Mouse (Mus musculus) heart, postnatal 36 days (tissue): ENCODE data around the gene Hip1. TPM values are rescaled to one million over a fixed set of nuclear protein-coding genes. Genes with fewer than 3 reads are reported as not detected.
A peak's percentile ranks its signal among the peaks of the same experiment; 100 is the strongest.

Experiments
- DNase-seq, 2 experiments: peaks; one replicate each; pipeline ENCODE4 v3.0.0; 2021 to 2022
- intact Hi-C: fragments of 180-260 bp; cut with DNase I; formaldehyde crosslinking; loops from one replicate; pipeline ENCODE4 v1.15.1; 2025
- total RNA-seq, 2 experiments: library from RNA; stranded (reverse); gene quantifications; 2 replicates each; pipeline ENCODE4 v1.2.3; 2021

Gene Hip1
- 10 to 100 TPM; 32.6 to 38.6 TPM for total RNA-seq

DNA sequence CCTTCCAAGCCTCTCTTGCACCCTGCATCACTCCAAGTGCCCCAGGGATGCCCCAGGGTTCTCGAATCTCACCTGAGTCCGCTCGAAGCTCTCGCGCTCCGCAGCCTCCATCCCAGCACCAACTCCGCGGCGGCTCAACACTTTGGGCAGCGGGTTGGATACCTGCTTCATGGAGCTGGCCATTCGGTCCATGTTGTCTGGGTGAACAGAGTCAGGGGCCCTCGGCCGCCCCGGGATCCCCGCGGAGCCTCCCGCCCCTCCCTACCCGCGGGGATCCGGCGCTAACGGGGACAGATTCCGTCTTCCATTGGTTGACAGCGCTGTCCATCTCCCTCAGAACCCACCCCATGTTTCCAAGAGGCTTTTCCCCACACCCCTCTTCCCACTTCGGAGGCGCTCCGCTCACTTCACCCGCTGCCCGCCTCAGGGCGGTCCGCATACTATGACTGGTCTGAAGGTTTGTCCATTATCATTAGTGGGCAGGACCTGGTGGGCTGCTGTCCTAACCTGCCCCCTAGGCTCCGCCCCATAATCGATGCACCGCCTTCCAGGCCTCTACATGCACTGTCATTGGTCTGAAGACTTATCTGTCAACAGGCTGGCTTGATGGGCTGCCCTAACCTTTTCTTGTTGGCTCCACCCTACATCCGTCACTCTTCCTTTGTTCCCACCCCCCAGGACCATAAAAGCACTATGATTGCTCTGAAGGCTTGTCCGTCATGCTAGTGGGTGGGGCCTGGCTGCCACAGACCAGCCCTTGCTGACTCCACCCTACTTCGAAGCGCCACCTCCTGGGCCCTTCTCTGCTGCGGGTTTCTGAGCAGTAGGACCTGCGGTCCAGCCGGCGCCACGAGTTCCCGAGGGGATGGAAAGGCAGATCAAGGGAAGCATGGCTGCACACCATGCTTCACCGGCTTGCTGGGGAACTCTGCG lies at the start of gene Hip1:
TSS of gene Hip1 (minus strand) at position 256 of the 933 bp plus-strand sequence.
- DNase-seq: peak; percentile 100
- intact Hi-C loops: loop anchor here (2.0 to 5.0 kb wide), 3 partner anchors 20 to 217 kb away; no protein-coding TSS in a partner anchor

DNA sequence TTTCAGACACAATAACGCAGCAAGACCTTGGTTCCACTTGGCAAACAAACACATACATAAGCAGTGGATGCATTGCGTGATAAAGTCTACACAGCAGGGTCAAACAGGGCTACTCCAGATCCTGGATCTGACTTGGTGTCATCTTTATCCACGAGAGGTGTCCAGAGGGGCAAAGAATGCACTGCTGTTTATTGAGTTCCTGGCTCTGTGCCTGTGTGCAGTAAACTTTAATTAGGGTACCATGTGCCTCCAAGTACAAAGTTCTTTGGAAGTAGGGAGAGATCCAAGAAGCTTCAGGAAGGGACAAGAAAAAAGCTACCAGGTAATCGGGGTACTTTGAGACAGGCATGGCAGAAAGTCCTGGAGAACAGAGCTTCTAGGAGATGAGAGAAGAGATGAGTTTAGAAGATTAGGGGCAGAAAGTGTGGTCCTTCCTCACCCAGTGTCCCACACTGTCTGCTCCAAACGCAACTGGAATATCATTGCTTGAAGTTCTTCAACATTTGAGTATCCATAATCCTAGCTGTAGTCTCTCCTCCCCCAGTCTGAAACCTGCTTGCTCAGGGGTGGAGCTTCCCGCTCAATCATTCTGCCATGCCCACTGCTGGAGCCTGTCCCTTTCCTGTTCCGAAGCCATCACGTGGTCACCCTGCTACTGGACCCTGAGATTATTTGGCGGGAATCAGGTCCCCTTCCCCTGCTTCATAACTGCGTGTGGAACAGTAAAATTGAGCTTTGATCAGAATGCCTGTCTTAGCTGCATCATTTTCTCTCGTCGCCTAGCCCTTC lies 45.3 kb upstream of the Hip1 start:
- intact Hi-C loops: no loop called here
- DNase-seq: no peak

DNA sequence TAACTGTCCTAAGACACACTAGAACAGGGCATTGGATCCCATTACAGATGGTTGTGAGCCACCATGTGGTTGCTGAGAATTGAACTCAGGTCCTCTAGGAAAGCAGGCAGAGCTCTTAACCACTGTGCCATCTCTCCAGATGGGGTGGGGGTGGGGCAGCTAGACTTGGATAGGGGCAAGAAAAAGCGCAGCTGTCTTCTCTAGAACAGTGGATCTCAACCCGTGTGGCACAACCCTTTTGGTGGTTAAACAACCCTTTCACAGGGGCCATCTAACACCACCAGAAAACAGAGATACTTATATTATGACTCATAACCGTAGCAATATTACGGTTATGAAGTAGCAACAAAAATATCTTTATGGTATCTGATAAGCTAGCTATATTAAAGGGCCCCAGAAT lies 42.8 kb upstream of the Hip1 start:
- intact Hi-C loops: no loop called here
- no peak for DNase-seq

DNA sequence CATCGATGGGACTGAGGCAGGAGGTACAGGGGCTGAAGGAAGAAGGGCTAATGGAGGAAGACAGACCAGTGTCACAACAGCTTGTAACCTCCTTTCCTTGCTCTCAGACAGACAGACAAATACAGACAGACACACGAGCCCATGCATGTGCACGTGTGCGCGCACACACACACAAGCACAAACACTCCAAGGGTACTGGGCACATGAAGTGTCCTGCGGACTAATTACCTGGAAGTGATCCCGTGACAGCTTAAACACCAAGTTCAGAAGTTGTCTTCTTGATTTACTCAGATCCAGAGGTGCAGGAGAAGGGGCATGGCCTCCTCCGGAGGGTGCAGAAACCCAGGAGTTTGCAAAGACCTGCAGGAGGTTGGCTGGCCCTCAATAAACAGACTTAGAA lies 40.8 kb upstream of the Hip1 start:
- intact Hi-C loops: no loop called here

DNA sequence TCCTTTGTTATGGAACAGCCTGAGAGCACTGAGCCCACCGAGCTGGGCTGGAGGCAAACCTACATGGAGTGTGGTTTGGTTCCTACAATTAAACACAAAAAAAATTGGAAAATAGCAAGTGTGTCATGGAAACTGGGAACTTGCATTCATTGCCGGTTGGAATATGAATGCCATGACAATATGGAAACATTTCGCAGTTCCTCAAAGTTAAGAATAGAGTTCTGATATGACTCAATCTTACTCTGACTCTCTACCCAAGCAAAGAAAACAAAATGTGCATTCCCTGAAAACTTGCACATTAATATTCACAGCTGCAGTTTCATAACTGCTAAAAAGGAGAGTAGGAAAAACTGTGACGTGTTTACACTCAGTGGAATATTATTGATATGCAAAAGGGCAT lies 37.4 kb upstream of the Hip1 start:
- intact Hi-C loops: no loop called here
- DNase-seq: no peak

More for the DNA sequence above, 40.8 kb upstream of the Hip1 start:
- DNase-seq: no peak

DNA sequence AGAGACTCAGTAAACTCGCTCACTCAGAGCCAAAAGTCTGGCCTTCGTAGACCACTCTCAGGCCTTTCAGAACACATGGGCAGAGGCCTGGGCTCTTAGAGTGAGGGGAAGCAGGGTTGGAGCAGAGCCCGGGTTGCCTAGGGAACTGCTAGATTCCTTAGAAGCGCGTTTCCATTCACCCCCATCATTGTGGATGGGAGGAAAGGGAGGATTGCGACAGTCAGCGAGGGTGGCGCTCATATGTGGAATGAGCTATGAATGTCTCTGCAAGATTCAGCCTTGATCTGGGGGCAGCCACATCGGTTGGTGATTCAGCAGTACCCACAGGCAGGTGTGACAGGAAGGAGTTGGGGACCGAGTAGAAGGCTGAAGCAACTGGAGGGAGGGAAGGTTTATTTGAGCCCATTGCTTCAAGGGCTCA lies 34.4 kb upstream of the Hip1 start:
- intact Hi-C loops: no loop called here
- DNase-seq: no peak

DNA sequence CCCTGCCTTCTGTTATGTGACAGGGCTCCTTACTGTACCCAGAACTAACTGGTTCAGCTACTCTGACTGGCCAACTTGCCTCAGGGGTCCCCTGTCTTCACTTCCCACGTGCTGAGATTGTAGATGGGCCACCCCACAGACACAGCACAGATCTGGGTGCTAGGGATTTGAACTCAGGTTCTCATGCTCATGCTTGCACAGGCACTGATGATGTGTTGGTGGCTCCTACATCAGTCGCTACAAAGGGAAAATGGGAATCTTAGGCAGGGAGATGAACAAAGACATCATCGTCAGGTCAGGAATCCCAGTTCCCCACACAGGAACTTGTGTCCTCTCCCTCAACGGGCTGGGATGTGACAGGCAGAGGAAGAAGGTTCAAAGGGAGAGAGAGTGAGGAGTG lies 31.1 kb upstream of the Hip1 start:
- intact Hi-C loops: no loop called here

DNA sequence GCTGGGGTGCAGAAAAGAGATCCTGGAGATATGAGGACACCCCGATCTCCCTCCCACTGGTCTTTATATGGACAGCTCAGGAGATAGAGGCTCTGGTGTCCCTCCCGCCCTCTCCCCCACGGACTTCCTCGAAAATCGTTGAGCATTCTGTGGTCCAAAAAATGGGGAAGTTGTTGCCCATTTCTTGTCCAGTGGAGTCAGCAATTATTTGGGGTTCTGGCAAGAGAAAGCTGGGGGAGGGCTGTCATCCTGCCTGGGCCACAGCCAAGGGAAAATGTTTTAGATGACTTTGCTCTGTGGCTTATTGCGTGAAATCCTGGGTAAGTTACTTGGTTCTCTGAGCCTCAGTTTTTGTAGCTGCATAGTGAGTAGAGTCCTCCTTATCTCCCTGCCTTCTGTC lies 28.1 kb upstream of the Hip1 start, which contains the start of gene Ccl24:
TSS of gene Ccl24 (minus strand) at position 44 of the 400 bp plus-strand sequence.
- peak in 1 of 2 experiments; percentile 17 for DNase-seq
- intact Hi-C loops: no loop called here

More for the DNA sequence above, 31.1 kb upstream of the Hip1 start:
- DNase-seq: no peak

DNA sequence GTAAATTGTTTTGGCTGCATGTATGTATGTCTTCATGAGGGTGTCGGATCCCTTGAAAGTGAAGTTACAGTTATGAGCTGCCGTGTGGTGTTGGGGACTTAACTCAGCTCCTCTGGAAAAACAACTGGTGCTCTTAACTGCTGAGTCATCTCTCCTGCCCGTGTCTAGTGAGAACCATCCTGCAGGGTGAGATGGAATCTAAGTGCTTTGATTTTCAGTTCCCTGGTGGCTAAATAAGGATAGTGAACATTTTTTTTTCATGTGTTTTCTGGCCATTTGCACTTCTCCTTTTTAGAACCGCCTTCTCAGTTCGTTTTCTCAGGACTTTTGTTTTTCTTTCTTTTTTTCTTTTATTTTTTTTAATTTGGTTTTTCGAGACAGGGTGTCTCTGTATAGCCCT lies 23.8 kb upstream of the Hip1 start:
- intact Hi-C loops: no loop called here
- DNase-seq: no peak

DNA sequence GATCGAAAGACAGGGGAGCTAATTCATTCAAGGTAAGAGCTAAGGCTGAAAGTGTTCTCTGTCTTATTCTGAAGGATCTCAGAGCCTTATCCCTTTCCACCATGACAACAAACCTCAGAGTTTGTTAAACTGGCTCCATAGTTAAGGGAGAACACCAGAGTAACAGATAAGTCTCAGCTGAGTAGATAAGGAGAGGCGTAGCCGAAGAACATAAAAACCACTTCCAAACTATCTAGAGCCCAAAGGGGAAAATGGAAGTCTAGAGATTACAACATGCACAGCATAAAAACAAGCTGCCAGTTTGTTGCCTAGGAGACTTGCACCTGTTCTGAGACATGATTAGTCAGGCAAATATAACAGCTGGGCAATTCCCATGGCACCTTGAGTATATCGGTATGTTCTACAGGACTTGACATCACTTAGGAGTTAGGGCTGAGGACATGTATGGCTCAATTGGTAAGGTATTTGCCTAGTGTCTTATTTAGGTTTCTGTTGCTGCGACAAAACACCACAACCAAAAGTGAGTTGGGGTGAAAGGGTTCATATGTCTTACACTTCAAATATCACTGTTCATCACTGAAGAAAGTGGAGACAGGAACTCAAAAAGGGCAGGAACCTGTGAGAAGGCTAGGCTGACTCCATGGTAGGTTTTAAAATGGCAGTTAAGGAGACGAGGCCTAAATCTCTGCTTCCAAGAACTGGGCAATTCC lies 22.8 kb upstream of the Hip1 start:
- no peak for DNase-seq
- intact Hi-C loops: no loop called here

DNA sequence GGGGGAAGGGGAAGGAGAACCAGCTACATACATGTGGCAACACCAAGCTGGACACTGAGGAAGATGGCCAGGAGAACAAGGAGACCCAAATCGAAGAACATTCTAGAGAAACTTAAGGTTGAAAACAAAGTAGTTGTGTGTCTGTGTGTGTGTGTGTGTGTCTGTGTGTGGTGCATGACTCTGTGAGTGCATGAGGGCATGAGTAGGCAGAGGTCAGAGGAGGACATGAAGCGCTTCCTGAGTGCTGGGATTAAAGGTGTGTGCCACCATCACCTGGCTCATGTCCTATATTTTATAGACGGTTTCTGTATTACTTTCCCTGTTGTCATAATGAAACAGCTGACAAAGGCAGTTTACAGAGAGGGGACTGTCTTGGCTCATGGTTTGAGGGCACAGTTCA lies 18.5 kb upstream of the Hip1 start, which contains the start of gene Ccl26:
TSS of gene Ccl26 (minus strand) at position 101 of the 400 bp plus-strand sequence.
- DNase-seq: no peak
- intact Hi-C loops: no loop called here

DNA sequence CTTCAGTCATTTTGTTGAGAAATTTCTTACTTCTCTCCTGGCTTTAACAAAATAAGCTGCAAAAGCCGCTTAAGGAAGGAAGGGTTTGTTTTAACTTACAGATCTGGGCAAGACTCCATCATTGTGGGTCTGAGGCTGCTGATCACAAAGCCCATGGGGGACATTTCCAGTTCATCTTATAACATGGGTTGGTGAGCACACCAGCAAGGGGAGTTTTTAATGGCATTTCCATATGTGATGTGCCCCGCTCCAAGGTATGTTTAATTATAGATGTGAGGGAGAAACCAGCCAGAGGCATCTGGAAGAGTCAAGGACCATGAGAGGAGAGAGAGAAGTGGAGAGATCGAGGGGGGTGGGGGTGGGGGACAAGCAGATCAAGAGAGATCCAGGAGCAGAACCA lies 12.8 kb upstream of the Hip1 start:
- no peak for DNase-seq
- intact Hi-C loops: no loop called here

DNA sequence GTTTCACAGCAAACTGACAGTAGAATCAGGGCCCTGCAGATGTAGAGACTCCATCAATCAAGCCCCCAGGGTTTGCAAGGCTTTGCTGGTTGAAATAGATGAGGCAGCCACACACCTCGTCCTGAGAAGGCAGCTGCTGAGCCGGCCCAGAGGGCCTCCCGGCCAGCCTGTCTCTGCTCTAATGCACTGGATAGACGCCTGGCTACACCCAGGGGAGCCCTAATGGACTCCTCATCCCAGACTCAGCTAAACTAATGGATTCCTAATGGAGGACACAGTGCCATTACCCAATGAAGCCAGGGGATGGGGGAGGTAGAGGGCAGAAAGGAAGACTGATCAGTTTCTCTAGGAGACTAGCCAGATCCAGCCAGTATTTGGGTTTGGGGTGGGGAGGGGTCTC lies 12.1 kb upstream of the Hip1 start:
- intact Hi-C loops: no loop called here
- no peak for DNase-seq

DNA sequence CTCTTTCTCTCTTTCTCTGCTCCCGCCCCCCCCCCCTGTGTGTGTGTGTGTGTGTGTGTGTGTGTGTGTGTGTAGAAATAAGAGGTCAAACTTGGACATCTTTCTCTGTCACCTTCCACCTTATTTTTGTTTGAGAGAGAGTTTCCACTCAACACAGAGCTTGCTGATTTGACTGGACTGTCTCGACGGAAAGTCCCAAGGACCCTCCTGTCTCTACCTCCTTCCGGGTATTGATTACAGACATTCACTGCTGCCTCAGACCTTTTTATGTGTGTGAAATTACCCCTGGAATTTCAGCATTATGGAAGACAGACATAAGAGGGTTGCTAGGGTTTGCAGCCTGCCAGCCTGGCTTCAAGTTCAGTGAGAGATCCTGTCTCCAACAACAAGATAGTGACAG lies 11.3 kb upstream of the Hip1 start:
- DNase-seq: no peak
- intact Hi-C loops: no loop called here

DNA sequence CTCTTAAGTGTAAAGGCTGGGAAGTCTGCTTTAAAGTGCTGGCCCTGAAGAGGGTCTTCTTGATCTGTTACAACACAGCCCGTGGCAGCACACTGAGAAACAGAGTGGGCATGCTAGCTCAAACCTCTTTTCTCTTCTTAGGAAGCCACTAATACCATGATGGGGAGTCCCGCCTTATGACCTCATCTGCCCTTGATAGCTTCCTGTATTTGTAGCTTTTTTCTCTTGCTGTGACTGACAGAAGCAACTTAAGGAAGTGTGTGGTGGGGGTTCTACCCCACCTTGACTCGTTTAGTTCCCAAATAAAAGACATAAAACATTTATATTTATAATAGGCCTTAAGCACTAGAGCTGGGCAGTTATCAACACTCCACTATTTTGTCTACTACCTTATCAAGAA lies 6.7 kb upstream of the Hip1 start:
- intact Hi-C loops: no loop called here

DNA sequence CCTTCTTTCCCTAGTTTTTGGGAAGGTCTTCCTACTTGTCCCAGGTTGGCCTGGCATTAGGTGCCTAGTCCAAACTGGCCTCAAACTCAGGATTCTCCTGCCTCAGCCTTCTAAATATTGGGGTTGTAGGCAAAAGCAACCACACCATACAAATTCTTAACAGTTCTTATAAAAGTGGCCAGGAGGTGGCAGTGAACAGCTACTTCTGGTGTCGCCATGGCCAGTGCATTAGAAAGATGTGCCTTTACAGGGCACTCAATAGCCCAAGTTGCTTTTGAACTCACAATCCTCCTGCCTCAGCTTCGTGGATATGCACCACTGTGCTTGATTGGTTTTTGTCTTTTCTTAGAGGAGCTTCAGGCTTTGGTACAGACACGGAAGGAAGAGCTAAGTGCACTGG lies 6.0 kb upstream of the Hip1 start:
- intact Hi-C loops: no loop called here
- no peak for DNase-seq

More for the DNA sequence above, 6.7 kb upstream of the Hip1 start:
- no peak for DNase-seq

DNA sequence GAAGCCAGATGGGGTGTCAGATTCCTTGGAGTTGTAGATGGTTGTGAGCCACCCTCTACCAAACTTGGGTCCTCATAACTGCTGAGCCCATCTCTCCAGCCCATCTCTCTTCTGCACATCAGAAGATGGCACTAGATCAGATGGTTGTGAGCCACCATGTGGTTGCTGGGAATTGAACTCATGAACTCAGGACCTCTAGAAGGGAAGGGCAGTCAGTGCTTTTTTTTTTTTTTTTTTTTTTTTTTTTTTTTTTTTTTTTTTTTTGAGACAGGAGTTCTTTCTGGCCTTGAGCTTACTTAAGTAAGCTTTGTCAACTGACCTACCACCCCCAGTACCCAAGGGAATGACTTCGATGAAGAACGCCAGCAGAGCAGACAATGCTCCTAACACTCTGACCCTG lies 3.1 kb upstream of the Hip1 start:
- intact Hi-C loops: loop anchor here (5.0 kb wide), 2 partner anchors 36 to 214 kb away; no protein-coding TSS in a partner anchor
- DNase-seq: no peak

DNA sequence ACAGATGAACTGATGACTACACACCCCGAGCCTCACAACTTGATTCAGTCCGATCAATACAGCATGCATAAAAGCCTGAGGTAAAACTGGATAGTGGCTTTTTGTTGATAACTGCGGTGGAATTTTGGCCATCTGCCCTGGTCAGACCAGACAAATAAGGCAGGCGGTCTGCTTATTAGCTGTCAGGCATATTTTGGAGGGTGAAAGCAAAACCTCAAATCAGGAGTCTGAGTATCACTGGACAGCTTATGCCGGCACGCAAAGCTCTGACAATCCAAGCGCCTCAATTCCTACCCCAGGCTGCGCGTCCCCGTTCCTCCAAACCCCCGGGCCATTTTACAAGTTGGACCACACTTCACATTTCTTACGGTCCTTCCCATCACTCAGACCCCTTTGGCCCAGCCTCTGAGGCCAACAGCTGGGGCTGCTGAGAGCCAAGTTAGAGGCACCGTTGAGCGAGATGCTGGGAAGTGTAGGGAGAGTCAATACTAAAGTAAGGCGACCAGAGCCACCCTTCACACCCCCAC lies 825 bp downstream of the Hip1 start:
- peak; percentile 44 to 58 for DNase-seq
- intact Hi-C loops: loop anchor here (2.0 kb wide), 1 partner anchor 19 kb away; no protein-coding TSS in a partner anchor

DNA sequence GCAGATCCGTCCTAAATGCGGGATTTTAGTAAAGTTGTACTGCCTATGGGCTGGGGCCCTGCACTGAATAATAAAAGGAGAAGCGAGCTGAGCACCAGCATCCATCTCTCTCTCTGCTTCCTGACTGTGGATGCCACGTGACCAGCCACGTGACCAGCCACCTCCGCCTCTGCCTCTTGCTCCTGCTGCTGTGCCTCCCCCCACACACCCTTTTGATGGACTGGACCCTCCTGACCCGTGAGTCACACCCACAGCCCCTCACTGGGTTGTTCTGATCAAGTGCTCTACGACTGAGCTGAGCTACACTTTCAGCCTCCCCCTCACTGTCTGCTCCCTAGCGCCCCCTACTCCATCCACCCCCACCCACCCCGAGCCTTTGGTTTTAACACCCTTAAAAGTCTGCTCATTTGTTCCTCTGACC lies 7.1 kb downstream of the Hip1 start:
- no peak for DNase-seq
- intact Hi-C loops: no loop called here

DNA sequence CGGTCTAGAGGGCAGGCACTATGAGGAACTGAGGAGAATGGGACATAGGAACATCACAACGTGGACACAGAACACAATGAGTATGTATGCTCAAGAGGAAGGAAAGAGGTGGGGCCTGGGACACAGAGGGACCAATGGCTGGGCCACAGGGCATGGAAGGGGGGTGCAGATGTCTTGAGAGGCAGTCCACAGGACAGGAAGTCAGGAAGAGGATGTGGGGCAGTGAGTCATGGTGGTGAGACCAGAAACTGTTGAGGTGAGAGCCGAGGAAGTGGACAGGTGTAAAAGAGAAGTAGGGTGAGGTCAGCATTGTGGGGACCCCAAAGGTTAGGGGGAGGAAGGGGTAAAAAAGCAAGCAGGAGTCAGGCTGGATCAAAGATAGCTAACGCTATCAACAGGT lies 7.6 kb downstream of the Hip1 start:
- intact Hi-C loops: no loop called here
- DNase-seq: no peak
